Mouse (Mus musculus) intestine, embryonic 15.5 days (tissue): Measurements from ENCODE around the gene Unc119b. TPM values are rescaled to one million over a fixed set of nuclear protein-coding genes. Genes with fewer than 3 reads are reported as not detected.
"Not testable (repeated sequence)": the region's sequence is repeated elsewhere in the genome, so short reads cannot be mapped to it uniquely, and the experiment has no call there.

Source experiments
- ATAC-seq: fragments of 200-750 bp; cut with Nextera tagmentation; 2 replicates; pipeline ENCODE4 v1.8.0; 2017; ENCODE audit warnings: moderate TSS enrichment, moderate library complexity
- H3K27ac ChIP-seq: fragments of 300-500 bp; sonication (generic); 2 replicates; pipeline ENCODE4 v1.5.1; 2015; ENCODE audit warnings: mild to moderate bottlenecking, inconsistent platforms
- H3K27me3 ChIP-seq: fragments of 300-500 bp; sonication (generic); replicated peaks from 2 replicates; pipeline ENCODE4 v1.6.1; 2015; ENCODE audit warnings: inconsistent platforms
- H3K36me3 ChIP-seq: fragments of 300-500 bp; sonication (generic); 2 replicates; pipeline ENCODE4 v1.6.1; 2015; ENCODE audit warnings: inconsistent platforms
- H3K4me1 ChIP-seq: fragments of 300-500 bp; sonication (generic); replicated peaks from 2 replicates; pipeline ENCODE4 v1.6.1; 2015; ENCODE audit warnings: inconsistent platforms
- H3K4me2 ChIP-seq: fragments of 300-500 bp; sonication (generic); replicated peaks from 2 replicates; pipeline ENCODE4 v1.6.1; 2015; ENCODE audit warnings: mild to moderate bottlenecking, inconsistent platforms
- H3K4me3 ChIP-seq: fragments of 300-500 bp; sonication (generic); replicated peaks from 2 replicates; pipeline ENCODE4 v1.5.1; 2015; ENCODE audit warnings: inconsistent platforms
- H3K9ac ChIP-seq: fragments of 300-500 bp; sonication (generic); 2 replicates; pipeline ENCODE4 v1.6.1; 2015; ENCODE audit warnings: inconsistent platforms
- H3K9me3 ChIP-seq: fragments of 300-500 bp; sonication (generic); 2 replicates; pipeline ENCODE4 v1.6.1; 2016; ENCODE audit warnings: inconsistent platforms
- WGBS: fragments of 180-500 bp; shearing (Covaris S2); methylation state at CpG from one replicate; pipeline ENCODE4 v1.1.7; 2015; 5-methylcytosine and 5-hydroxymethylcytosine counted together
- polyA plus RNA-seq: library from polyadenylated mRNA; unstranded; fragments of >200 nt; fragmentation: Nextera tagmentation; extraction: Ambion mirVana; gene quantifications from 2 replicates; pipeline ENCODE4 v1.2.1, GENCODE M21; 2015

Unc119b gene
- polyA plus RNA-seq, 1 experiment from 2014 or later = 26.6 TPM

- Histone ChIP-seq H3K27ac (peak overlapping the region; percentile 67), H3K9ac (no peak overlapping the region), H3K9me3 (no peaks in the 10 kb centered on the region), H3K27me3 (no peaks in the 10 kb centered on the region), H3K4me3 (no peak overlapping the region), H3K4me1 (peaks cover 25% of the 10 kb centered on the region), H3K4me2 (no peak overlapping the region), H3K36me3 (no peaks in the 10 kb centered on the region)
- peak; percentile 48; the same call in 1 of the 2 replicates for ATAC-seq
- WGBS = 43% methylated on average over 11 of the region's 11 CpGs
Measured at GRCm38 (mm10) chr5:115165895-115166814, 31.4 kb upstream of the Unc119b start.

- WGBS = 64% methylated on average over 9 of the region's 9 CpGs
- H3K9me3 ChIP-seq = no peaks in the 10 kb centered on the region
- H3K4me1 ChIP-seq = peaks cover 31% of the 10 kb centered on the region
- ATAC-seq = no peak
- no peaks in the 10 kb centered on the region for H3K27me3 ChIP-seq
- no peak overlapping the region for H3K9ac ChIP-seq
- no peak overlapping the region for H3K4me2 ChIP-seq
- H3K36me3 ChIP-seq = no peaks in the 10 kb centered on the region
- H3K27ac ChIP-seq = no peak overlapping the region
- no peak overlapping the region for H3K4me3 ChIP-seq
Measured at GRCm38 (mm10) chr5:115165351-115165750, 30.6 kb upstream of the Unc119b start.

- not testable (repeated sequence) for H3K9ac ChIP-seq, H3K4me2 ChIP-seq, ATAC-seq, H3K36me3 ChIP-seq, H3K4me3 ChIP-seq, H3K27ac ChIP-seq, H3K27me3 ChIP-seq, H3K9me3 ChIP-seq
- WGBS = 74% methylated on average over 4 of the region's 4 CpGs
- H3K4me1 ChIP-seq = peaks cover 31% of the 10 kb centered on the region
Measured at GRCm38 (mm10) chr5:115164446-115164845, 29.7 kb upstream of the Unc119b start.

DNA sequence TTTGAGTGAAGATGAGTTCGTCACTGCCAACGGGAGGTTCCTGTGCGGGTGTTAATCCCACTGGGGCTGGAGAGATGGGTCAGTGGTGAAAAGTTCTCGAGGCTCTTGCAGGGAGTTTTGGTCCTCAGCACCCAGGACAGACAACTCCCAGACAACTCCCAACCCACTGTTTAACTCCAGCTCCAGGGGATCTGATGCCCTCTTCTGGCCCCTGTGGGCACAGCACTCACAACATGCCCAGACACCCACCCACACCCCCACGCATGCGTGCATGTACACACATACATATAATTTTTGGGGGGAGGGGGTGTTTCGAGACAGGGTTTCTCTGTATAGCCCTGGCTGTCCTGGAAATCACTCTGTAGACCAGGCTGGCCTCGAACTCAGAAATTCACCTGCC, 28.8 kb upstream of the Unc119b start:
- Histone ChIP-seq H3K4me2 (0 out of 2 replicates have a peak overlapping the region, but pooled peaks have one; percentile 16), H3K4me1 (peaks cover 29% of the 10 kb centered on the region), H3K4me3 (no peak overlapping the region), H3K27ac (no peak overlapping the region), H3K27me3 (no peaks in the 10 kb centered on the region), H3K36me3 (no peaks in the 10 kb centered on the region), H3K9ac (no peak overlapping the region), H3K9me3 (no peaks in the 10 kb centered on the region)
- ATAC-seq = no peak
- 38% methylated on average over 8 of the region's 8 CpGs for WGBS

DNA sequence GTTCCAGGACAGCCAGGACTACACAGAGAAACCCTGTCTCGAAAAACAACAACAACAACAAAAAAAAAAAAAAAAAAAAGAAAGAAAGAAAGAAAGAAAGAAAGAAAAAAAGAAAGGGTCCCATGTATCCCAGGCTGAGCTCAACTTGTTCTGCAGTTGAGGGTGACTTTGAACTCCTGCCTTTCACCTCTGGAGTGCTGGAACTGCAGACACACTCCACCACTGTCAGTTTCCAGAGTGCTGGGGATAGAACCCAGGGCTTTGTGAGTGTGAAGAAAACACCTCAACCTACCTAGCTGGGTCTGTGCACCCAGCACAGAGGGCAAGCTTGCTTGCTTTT, 27.1 kb upstream of the Unc119b start:
- ATAC-seq, H3K4me2 ChIP-seq, H3K4me3 ChIP-seq, H3K27me3 ChIP-seq, H3K27ac ChIP-seq, H3K9ac ChIP-seq, H3K9me3 ChIP-seq, H3K36me3 ChIP-seq: not testable (repeated sequence)
- WGBS = 87% methylated on average over 1 of the region's 1 CpGs
- H3K4me1 ChIP-seq = peaks cover 26% of the 10 kb centered on the region

DNA sequence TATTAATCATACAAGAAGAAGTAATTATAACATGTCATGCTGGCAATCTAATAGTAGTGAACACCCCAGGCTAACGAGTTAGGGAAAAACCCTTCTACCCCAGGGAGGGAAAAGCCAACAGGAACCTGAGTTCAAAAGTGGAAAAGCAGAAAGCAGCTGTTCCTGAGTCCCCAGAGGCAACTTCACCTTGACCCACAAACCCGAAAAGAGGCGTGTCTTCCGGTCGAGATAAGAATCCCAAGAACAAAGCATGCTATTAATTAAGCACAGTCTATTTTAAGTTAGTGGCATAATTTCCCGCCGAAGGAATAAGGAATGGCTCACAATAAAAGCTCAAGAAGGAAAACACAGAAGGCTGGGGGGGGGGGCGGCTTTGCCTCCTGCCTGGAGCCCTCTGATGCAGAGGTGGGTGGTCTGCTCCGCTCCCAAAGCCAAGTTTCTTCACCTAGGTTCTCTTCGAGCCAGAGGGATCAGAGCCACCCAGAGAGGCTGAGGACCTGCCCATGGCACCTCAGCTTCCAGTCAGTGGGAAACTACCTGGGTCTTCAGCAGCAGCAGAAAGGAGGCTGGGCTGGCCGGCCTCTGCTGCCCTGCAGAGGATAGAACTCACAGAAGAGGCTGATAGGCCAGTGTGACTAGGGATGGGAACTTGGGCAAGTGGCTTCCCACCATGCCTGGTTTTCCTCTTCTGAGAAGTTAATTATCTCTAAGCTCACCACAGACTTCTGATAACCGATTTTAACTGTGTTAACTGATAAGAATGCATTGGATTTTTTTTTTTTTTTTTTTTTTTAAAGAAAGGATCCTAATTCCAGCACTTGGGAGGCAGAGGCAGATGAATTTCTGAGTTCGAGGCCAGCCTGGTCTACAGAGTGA, 26.5 kb upstream of the Unc119b start:
- no peak overlapping the region for H3K4me2 ChIP-seq
- 43% methylated on average over 13 of the region's 13 CpGs for WGBS
- no peak for ATAC-seq
- peak overlapping the region; percentile 17; the same call in 1 of the 2 replicates for H3K9ac ChIP-seq
- peak overlapping the region; percentile 56; the same call in 1 of the 2 replicates for H3K27ac ChIP-seq
- no peak overlapping the region for H3K4me3 ChIP-seq
- H3K9me3 ChIP-seq = no peaks in the 10 kb centered on the region
- peaks cover 21% of the 10 kb centered on the region for H3K4me1 ChIP-seq
- no peaks in the 10 kb centered on the region for H3K27me3 ChIP-seq
- no peaks in the 10 kb centered on the region for H3K36me3 ChIP-seq

- H3K4me1 ChIP-seq = peaks cover 21% of the 10 kb centered on the region
- 70% methylated on average over 6 of the region's 6 CpGs for WGBS
- no peak overlapping the region for H3K4me2 ChIP-seq
- no peaks in the 10 kb centered on the region for H3K27me3 ChIP-seq
- H3K9me3 ChIP-seq = no peaks in the 10 kb centered on the region
- H3K27ac ChIP-seq = peak overlapping the region; percentile 56
- no peak overlapping the region for H3K4me3 ChIP-seq
- H3K36me3 ChIP-seq = no peaks in the 10 kb centered on the region
- no peak for ATAC-seq
- H3K9ac ChIP-seq = no peak overlapping the region
Measured at GRCm38 (mm10) chr5:115160655-115161054, 25.9 kb upstream of the Unc119b start.

DNA sequence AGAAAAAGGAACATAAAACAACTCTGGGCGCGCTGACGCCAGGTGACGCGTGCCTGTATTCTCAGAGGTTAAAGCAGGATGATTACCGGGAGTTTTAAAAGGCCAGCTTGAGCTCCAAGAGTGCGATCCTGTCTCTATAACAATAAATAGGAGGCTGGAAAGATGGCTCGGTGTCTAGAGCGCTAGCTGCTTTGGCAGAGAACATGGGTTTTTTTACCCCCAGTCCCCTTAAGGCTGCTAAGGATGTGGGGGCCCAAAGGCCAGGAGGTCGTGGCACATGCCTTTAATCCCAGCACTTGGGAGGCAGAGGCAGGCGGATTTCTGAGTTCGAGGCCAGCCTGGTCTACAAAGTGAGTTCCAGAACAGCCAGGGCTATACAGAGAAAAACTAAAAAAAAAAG, 24.4 kb upstream of the Unc119b start:
- 38% methylated on average over 12 of the region's 12 CpGs for WGBS
- Histone ChIP-seq H3K36me3 (no peaks in the 10 kb centered on the region), H3K4me2 (peak overlapping the region; percentile 76), H3K9me3 (no peaks in the 10 kb centered on the region), H3K4me1 (peaks cover 35% of the 10 kb centered on the region), H3K27me3 (no peaks in the 10 kb centered on the region), H3K9ac (peak overlapping the region; percentile 69), H3K27ac (peak overlapping the region; percentile 98), H3K4me3 (peak overlapping the region; percentile 94)
- ATAC-seq = no peak

DNA sequence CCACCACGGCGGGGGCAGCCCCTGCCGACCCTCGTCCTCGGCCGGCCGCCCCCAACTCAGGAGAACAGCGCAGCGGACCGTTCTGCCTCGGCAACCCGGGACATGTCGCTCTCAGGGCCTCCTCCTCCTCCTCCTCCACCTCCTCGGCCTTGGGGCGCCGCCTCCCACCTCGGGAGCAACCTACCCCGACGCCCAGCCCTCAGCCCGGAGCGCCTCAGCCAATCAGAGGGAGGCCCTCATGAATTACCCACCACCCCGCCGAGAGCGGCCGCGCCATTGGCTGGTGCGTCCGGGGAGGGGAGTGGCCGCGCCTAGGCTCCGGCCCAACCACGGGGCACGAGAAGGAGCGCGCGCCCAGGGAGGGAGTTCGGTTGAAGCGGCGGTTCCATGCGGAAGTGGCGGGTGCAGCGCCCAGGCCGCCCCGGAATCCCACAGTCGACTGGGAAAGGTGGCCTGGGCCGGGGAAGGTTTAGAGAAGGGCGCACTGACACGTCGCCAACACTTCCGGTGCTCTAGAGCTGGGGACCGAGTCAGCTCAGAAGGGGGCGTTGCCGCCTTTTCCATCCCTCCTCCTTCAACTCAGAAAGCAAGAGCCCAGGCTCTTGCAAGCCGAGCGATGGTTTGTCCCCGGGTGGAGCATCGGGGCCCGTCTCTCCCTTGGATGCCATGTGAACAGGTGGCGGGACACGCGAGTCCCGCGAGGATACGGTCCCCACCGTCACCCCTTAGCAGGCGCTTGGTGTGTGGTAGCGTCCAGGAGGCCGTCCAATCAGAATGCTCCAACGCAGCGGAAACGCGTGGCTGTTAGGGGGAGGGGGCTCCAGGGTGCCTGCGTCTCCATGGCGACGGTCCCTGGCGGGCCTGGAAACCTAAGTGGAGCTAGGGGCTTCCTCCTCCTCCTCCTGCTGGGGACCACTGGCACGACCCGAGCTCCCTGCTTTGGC, 23.5 kb upstream of the Unc119b start, which contains the start of gene Mlec:
Gene Mlec, minus strand, starts transcription at position 140 of the 944 bp plus-strand sequence.
- under 1% methylated on average over 72 of the region's 78 CpGs for WGBS
- Histone ChIP-seq H3K27ac (peak within 1 kb of the TSS; percentile 98), H3K36me3 (no peaks in the 10 kb centered on the region), H3K4me3 (peak within 1 kb of the TSS; percentile 94), H3K9ac (peak within 1 kb of the TSS; percentile 99), H3K27me3 (no peaks in the 10 kb centered on the region), H3K4me1 (peaks cover 42% of the 10 kb centered on the region), H3K4me2 (peak within 1 kb of the TSS; percentile 76), H3K9me3 (no peaks in the 10 kb centered on the region)
- peak; percentile 97 for ATAC-seq

DNA sequence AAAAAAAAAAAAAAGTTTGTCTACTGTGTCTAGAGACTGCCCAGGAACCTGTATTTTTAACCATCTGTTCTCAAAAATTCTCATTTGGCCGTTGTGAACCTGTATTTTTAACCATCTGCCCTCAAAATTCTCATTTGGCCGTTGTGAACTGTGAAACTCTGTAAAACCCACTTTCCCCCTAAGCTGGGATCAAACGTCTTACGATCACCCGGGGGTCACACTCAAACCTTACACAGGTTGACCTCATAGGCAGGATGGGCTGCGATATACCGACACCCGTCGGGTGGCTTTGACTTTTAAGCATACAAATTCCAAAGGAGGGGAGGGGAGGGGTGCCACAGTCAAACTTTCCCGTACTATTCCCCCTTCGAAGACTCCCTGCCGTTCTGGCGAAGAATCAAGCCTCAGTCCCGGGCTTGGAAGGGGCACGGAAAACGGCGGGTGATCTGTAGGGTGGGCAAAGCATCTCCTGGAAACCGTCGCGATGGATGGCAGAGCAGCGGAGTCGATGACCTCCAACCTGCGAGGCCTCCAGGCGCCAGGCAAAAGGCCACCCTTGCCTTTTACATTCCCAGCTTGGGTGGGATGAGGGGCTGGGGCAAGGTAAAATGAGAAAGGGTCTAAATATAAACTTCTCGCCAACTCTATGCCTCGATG, 22.3 kb upstream of the Unc119b start:
- Histone ChIP-seq H3K27ac (peak overlapping the region; percentile 98), H3K4me1 (peaks cover 52% of the 10 kb centered on the region), H3K27me3 (no peaks in the 10 kb centered on the region), H3K4me3 (peak overlapping the region; percentile 94), H3K9me3 (no peaks in the 10 kb centered on the region), H3K9ac (peak overlapping the region; percentile 99), H3K4me2 (peak overlapping the region; percentile 71), H3K36me3 (no peaks in the 10 kb centered on the region)
- no peak for ATAC-seq
- under 1% methylated on average over 26 of the region's 26 CpGs for WGBS

DNA sequence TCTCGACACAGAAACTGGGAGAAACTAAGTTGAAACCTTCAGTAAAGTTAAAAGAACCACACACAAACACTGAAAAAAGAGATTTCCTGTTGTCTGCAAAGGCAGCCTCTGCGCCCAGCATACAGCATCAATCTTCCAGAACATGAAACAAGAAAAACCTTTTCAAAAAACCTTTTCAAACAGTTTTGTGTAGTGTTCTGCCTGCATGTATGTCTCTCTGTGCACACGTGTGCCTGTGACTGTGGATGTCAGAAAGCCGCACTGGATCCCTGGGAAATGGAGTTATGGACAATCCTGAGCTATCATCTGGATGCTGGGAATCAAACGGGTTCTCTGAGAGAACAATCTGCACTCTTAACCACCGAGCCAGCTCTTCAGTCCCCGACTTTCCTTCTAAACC, 21.6 kb upstream of the Unc119b start:
- peak overlapping the region; percentile 98 for H3K27ac ChIP-seq
- H3K4me1 ChIP-seq = peaks cover 51% of the 10 kb centered on the region
- H3K36me3 ChIP-seq = no peaks in the 10 kb centered on the region
- no peak for ATAC-seq
- no peaks in the 10 kb centered on the region for H3K27me3 ChIP-seq
- WGBS = 37% methylated on average over 7 of the region's 7 CpGs
- no peaks in the 10 kb centered on the region for H3K9me3 ChIP-seq
- peak overlapping the region; percentile 99 for H3K9ac ChIP-seq
- H3K4me3 ChIP-seq = peak overlapping the region; percentile 94
- H3K4me2 ChIP-seq = peak overlapping the region; percentile 71
